Mouse (Mus musculus) embryonic facial prominence, embryonic 14.5 days (tissue): ENCODE data around the gene Als2. TPM values are rescaled to one million over a fixed set of nuclear protein-coding genes. Genes with fewer than 3 reads are reported as not detected.

Source experiments
- ATAC-seq: fragments of 200-750 bp; cut with Nextera tagmentation; 2 replicates; pipeline ENCODE4 v1.8.0; 2017; ENCODE audit warnings: low read depth, moderate number of reproducible peaks, moderate TSS enrichment
- DNase-seq: peaks from one replicate; pipeline ENCODE4 v3.0.0-alpha.2; 2015; ENCODE audit warnings: low spot score
- H3K27ac ChIP-seq: fragments of 300-500 bp; sonication (generic); replicated peaks from 2 replicates; pipeline ENCODE4 v1.5.1; 2014; ENCODE audit warnings: low read depth, mild to moderate bottlenecking, low read length, moderate library complexity
- H3K27me3 ChIP-seq: fragments of 300-500 bp; sonication (generic); replicated peaks from 2 replicates; pipeline ENCODE4 v1.6.1; 2014; ENCODE audit warnings: low read length; ENCODE audit not compliant: control insufficient read depth, insufficient read depth
- H3K36me3 ChIP-seq: fragments of 300-500 bp; sonication (generic); 2 replicates; pipeline ENCODE4 v1.6.1; 2014; ENCODE audit warnings: low read length, mixed read lengths; ENCODE audit not compliant: control insufficient read depth, insufficient read depth
- H3K4me1 ChIP-seq: fragments of 300-500 bp; sonication (generic); 2 replicates; pipeline ENCODE4 v1.6.1; 2014; ENCODE audit warnings: antibody characterized with exemption, low read length; ENCODE audit not compliant: control insufficient read depth, insufficient read depth
- H3K4me2 ChIP-seq: fragments of 300-500 bp; sonication (generic); 2 replicates; pipeline ENCODE4 v1.6.1; 2014; ENCODE audit warnings: low read depth, mild to moderate bottlenecking, low read length, moderate library complexity, mixed read lengths
- H3K4me3 ChIP-seq: fragments of 300-500 bp; sonication (generic); 2 replicates; pipeline ENCODE4 v1.5.1; 2014; ENCODE audit warnings: low read depth, mild to moderate bottlenecking, low read length
- H3K9ac ChIP-seq: fragments of 300-500 bp; sonication (generic); 2 replicates; pipeline ENCODE4 v1.6.1; 2014; ENCODE audit warnings: low read depth, mild to moderate bottlenecking, low read length, moderate library complexity, mixed read lengths
- H3K9me3 ChIP-seq: fragments of 300-500 bp; sonication (generic); 2 replicates; pipeline ENCODE4 v1.6.1; 2016; ENCODE audit warnings: low read length; ENCODE audit not compliant: control insufficient read depth
- WGBS: fragments of 180-500 bp; shearing (Covaris S2); extraction: QIAGEN DNeasy Blood & Tissue Kit; methylation state at CpG from one replicate; pipeline ENCODE4 v1.1.7; 2014; 5-methylcytosine and 5-hydroxymethylcytosine counted together
- polyA plus RNA-seq: library from polyadenylated mRNA; unstranded; fragments of >200 nt; fragmentation: Nextera tagmentation; extraction: Ambion mirVana; gene quantifications from 2 replicates; pipeline ENCODE4 v1.2.1, GENCODE M21; 2014

The Als2 gene
- polyA plus RNA-seq, 1 experiment from 2014 or later: 9.3 TPM

DNA sequence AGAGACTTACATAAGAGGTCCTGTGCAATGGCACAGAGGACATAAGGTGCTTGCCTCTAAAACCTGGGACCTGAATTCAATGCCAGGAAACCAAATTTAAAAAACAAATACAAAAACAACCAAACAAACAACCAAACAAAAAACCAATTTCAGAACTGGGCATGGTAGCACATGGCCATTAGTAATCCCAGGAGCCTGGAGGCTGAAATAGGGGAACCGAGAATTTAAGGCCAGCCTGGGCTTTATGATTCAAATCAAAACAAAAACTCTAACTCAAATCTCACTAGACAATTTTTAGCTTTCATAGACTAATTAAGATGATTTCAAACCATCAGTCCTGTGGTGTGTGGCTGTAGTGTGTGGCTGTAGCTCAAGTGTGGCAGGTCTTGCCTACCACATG, 32.5 kb downstream of the Als2 start:
- H3K9ac ChIP-seq: no peak overlapping the region
- H3K4me2 ChIP-seq: no peak overlapping the region
- H3K4me1 ChIP-seq: no peaks in the 10 kb centered on the region
- no peaks in the 10 kb centered on the region for H3K27me3 ChIP-seq
- H3K9me3 ChIP-seq: no peaks in the 10 kb centered on the region
- no peak overlapping the region for H3K27ac ChIP-seq
- H3K36me3 ChIP-seq: peaks cover 50% of the 10 kb centered on the region
- H3K4me3 ChIP-seq: no peak overlapping the region
- ATAC-seq (no peak), DNase-seq (no peak)
- 77% methylated on average over 1 of the region's 1 CpGs for WGBS

DNA sequence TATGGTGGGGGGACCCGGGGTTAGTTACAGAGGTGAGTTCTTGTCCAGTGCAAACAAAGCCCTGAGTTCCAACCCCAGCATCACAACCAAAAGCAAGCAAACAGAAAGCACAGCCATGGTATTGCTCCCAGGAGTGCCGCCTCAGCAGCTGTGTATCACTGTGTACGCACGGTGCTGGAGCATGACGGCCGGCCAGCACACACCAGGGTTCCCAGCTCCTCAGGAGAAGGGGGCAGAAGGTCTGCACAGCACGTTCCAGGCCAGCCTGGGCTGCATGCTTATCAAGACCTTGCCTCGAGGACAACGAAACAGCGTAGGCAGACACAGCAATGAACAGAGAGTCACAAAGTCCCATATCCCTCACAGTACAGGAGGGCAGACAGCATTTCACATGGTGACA, 34.7 kb downstream of the Als2 start:
- H3K9ac ChIP-seq: no peak overlapping the region
- no peak overlapping the region for H3K27ac ChIP-seq
- no peaks in the 10 kb centered on the region for H3K9me3 ChIP-seq
- H3K4me3 ChIP-seq: no peak overlapping the region
- H3K4me1 ChIP-seq: no peaks in the 10 kb centered on the region
- 87% methylated on average over 10 of the region's 10 CpGs for WGBS
- peaks cover 45% of the 10 kb centered on the region for H3K36me3 ChIP-seq
- H3K27me3 ChIP-seq: no peaks in the 10 kb centered on the region
- ATAC-seq: no peak
- DNase-seq: no peak
- H3K4me2 ChIP-seq: no peak overlapping the region

DNA sequence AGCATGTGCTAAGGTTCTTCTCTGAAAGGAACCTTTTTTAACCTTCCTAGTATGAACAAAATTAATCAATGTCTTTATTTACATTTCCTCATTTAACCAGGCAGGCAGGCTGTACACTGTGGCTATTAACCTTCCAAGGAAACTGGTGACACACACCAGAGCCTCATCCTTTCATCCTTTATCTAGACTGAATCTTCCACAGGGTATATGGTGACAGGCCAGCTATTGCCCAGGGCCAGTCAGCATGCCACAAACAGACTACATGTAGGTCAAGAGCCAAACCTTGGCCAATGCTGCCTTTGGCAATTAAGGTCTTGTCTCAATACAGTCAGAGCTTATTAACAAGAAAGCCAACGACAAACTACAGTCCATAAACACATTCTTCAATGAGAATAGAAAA, 35.5 kb downstream of the Als2 start:
- H3K9me3 ChIP-seq: no peaks in the 10 kb centered on the region
- no peaks in the 10 kb centered on the region for H3K4me1 ChIP-seq
- H3K27ac ChIP-seq: no peak overlapping the region
- ATAC-seq (no peak), DNase-seq (no peak)
- H3K4me2 ChIP-seq: no peak overlapping the region
- H3K36me3 ChIP-seq: peaks cover 39% of the 10 kb centered on the region
- no peaks in the 10 kb centered on the region for H3K27me3 ChIP-seq
- H3K9ac ChIP-seq: no peak overlapping the region
- WGBS: 85% methylated on average over 1 of the region's 1 CpGs
- H3K4me3 ChIP-seq: no peak overlapping the region

DNA sequence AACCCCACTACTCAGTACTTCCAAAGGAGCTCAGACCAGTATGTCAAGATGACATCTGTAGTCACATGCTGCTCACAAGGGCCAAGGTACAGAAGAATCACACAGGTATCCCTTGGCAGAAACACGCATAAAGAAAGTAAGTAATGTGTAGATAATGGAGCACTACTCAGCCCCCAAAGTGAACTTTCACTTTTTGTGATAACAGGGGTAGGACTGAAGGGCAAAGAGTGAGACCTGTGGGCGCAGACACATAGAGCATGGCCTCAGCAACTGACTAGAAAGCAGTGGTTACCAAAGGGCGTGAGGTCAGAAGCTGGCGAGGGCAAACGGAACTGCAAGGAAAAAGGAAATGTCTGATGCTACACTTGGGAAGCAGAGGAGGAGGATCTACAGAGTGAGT, 36.1 kb downstream of the Als2 start:
- Histone ChIP-seq H3K4me1 (no peaks in the 10 kb centered on the region), H3K4me2 (no peak overlapping the region), H3K36me3 (peaks cover 45% of the 10 kb centered on the region), H3K9me3 (no peaks in the 10 kb centered on the region), H3K27ac (no peak overlapping the region), H3K27me3 (no peaks in the 10 kb centered on the region), H3K9ac (no peak overlapping the region), H3K4me3 (no peak overlapping the region)
- DNase-seq (no peak), ATAC-seq (no peak)
- WGBS: 89% methylated on average over 5 of the region's 5 CpGs

DNA sequence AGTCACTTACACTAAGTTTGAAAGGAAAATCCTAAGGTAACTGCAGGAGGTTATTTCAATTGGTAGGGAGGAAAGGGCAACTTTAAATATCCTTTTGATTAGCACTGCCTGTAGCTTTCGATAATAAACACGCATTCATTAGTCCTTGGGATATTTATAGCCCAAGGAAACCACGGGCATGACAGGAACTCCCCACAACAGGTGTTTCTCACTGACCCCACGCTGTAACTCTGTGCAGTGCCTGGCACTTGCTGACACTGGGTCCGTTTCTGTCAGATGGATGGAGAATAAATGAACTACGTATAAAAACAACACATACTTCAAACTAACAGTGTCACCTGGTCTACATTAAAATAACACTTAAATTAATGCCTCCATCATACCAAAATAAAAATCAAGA, 42.1 kb downstream of the Als2 start:
- no peak overlapping the region for H3K4me2 ChIP-seq
- no peak overlapping the region for H3K4me3 ChIP-seq
- H3K4me1 ChIP-seq: no peaks in the 10 kb centered on the region
- no peaks in the 10 kb centered on the region for H3K9me3 ChIP-seq
- ATAC-seq (no peak), DNase-seq (no peak)
- no peak overlapping the region for H3K9ac ChIP-seq
- H3K36me3 ChIP-seq: peaks cover 57% of the 10 kb centered on the region
- WGBS: 63% methylated on average over 6 of the region's 6 CpGs
- H3K27me3 ChIP-seq: no peaks in the 10 kb centered on the region
- no peak overlapping the region for H3K27ac ChIP-seq

- H3K4me1 ChIP-seq: no peaks in the 10 kb centered on the region
- no peaks in the 10 kb centered on the region for H3K27me3 ChIP-seq
- peaks cover 47% of the 10 kb centered on the region for H3K36me3 ChIP-seq
- H3K9ac ChIP-seq: no peak overlapping the region
- H3K4me2 ChIP-seq: no peak overlapping the region
- WGBS: 83% methylated on average over 5 of the region's 5 CpGs
- no peaks in the 10 kb centered on the region for H3K9me3 ChIP-seq
- ATAC-seq (no peak), DNase-seq (no peak)
- H3K4me3 ChIP-seq: no peak overlapping the region
- H3K27ac ChIP-seq: no peak overlapping the region
These were observed 49.2 kb downstream of the Als2 start for GRCm38 (mm10) chr1:59187786-59188185.

- ATAC-seq: no peak
- no peak overlapping the region for H3K4me2 ChIP-seq
- no peak overlapping the region for H3K4me3 ChIP-seq
- H3K27me3 ChIP-seq: no peaks in the 10 kb centered on the region
- H3K4me1 ChIP-seq: no peaks in the 10 kb centered on the region
- 85% methylated on average over 10 of the region's 10 CpGs for WGBS
- DNase-seq: no peak
- peaks cover 52% of the 10 kb centered on the region for H3K36me3 ChIP-seq
- no peak overlapping the region for H3K27ac ChIP-seq
- H3K9me3 ChIP-seq: no peaks in the 10 kb centered on the region
- no peak overlapping the region for H3K9ac ChIP-seq
These were observed 50.7 kb downstream of the Als2 start for GRCm38 (mm10) chr1:59186317-59186716.

- Histone ChIP-seq H3K27ac (no peak overlapping the region), H3K9me3 (no peaks in the 10 kb centered on the region), H3K4me2 (no peak overlapping the region), H3K9ac (no peak overlapping the region), H3K36me3 (peaks cover 43% of the 10 kb centered on the region), H3K4me3 (no peak overlapping the region), H3K27me3 (no peaks in the 10 kb centered on the region), H3K4me1 (no peaks in the 10 kb centered on the region)
- WGBS: 84% methylated on average over 9 of the region's 9 CpGs
- ATAC-seq (no peak), DNase-seq (no peak)
These were observed 51.6 kb downstream of the Als2 start for GRCm38 (mm10) chr1:59185410-59185809.

DNA sequence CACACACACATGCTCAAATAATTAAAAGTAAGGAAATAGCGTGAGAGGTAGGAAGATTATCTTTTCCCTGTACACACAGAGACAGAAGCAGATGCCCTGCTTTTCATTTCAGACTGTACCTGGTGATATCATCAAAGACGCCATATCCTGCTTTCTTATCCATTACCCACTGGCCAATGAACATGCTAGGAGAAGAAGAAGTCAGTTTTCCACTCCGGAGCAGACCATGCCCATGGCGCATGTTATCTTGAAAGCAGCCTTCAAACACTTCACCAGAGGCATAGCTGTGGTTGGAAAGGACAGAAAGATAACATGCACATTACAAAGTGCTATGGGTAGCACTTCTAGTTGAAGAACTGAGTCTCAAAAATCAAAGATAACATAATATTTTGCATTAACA, 54.0 kb downstream of the Als2 start:
- ATAC-seq: no peak
- Histone ChIP-seq H3K4me2 (no peak overlapping the region), H3K9me3 (no peaks in the 10 kb centered on the region), H3K9ac (no peak overlapping the region), H3K27me3 (no peaks in the 10 kb centered on the region), H3K27ac (no peak overlapping the region), H3K36me3 (peaks cover 54% of the 10 kb centered on the region), H3K4me1 (no peaks in the 10 kb centered on the region), H3K4me3 (no peak overlapping the region)
- no peak for DNase-seq
- WGBS: 88% methylated on average over 4 of the region's 4 CpGs
